ENCODE assay signal across 8 mouse cellular contexts in the genomic region with DNA sequence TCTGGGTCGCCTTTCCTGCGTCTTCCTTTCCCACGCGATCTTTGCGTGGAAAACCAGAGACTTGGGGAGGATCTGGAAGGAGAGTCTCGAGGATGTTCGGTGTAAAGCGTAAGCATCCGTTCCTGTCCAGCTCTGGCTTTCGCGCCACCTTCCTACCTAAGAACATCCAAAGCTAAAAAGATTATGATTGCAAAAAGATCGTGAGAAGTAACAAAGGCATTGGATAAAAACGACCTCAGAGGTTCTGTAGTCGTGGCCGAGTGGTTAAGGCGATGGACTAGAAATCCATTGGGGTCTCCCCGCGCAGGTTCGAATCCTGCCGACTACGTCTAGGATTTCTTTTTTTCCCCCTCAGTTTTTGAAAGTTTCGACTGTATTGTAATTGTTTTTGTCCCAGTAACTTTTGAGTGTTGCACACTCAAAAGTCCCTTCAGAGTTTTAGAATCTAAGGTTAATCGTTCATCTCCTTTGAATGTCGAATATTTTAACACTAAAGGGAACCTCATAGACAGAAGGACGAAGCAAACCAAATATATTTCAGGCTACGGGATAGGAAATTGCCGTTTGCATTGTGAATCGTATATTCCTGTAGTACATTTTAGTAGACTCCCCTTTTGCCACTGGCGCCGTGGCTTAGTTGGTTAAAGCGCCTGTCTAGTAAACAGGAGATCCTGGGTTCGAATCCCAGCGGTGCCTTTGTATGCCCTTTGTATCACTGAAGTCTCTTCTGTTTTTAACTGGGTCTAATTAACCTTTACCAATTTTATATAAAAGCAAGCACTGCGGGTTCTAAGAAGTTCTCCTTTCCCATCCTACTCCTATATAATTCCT. TPM values are rescaled to one million over a fixed set of nuclear protein-coding genes. Genes with fewer than 3 reads are reported as not detected.
A peak's percentile ranks its signal among the peaks of the same experiment; 100 is the strongest.
DNase-seq lines count a peak whose midpoint lies in the region; ATAC-seq and TF ChIP-seq lines count a peak whose summit lies in the region.

No protein-coding gene starts in this region.

- peak; percentile 94 for DNase-seq in CH12.LX (ENCODE audit: extremely low read depth)
- DNase-seq in brain, embryonic 14.5 days (ENCODE audit: low read depth) = peak; percentile 93
- peak; percentile 68 for DNase-seq in heart, postnatal 0 days (ENCODE audit: low spot score)
- DNase-seq in kidney, postnatal 4 days = peak; percentile 78 to 86
- DNase-seq in testis, postnatal 14 days (ENCODE audit: low spot score) = peak; percentile 78

- ATAC-seq in erythroid progenitor cell, adult 5-6 weeks (replicated peaks; ENCODE audit: low FRiP score, poor library complexity, severe bottlenecking) = peak; percentile 15
- peak; percentile 29; the same call in 1 of the 2 replicates for ATAC-seq in heart, postnatal 0 days (ENCODE audit: insufficient read depth, low read depth)
- ATAC-seq in liver, embryonic 16.5 days (ENCODE audit: low read depth) = peak; percentile 40

- dilution Hi-C loops in CH12.LX (cut with MboI; ENCODE audit: extremely low pct_ligation_motif_present, extremely low pct_unique_long_range_greater_than_20kb, low sequenced_read_pairs) = no loop called here

- no peak for TF ChIP-seq POLR2A in CH12.LX (IDR thresholded peaks at IDR 0.05; ENCODE audit: low read depth, low read length)
- TF ChIP-seq POLR2A in brain, embryonic 14.5 days (IDR thresholded peaks at IDR 0.05; ENCODE audit: borderline replicate concordance, extremely low read depth, insufficient read depth, insufficient read length, poor library complexity, severe bottlenecking) = no peak
- TF ChIP-seq POLR2A in olfactory bulb, adult 2 months (IDR thresholded peaks at IDR 0.05; ENCODE audit: insufficient read depth, low read depth, low read length) = no peak

- in situ Hi-C loops in CH12.LX (cut with MboI; ENCODE audit: low pct_ligation_motif_present, low pct_unique_long_range_greater_than_20kb, low sequenced_read_pairs) = no loop called here

- TF ChIP-seq CTCF in CH12.LX (conservative IDR thresholded peaks at IDR 0.05 in 1 of 2, IDR thresholded peaks at IDR 0.05 in 1 of 2; ENCODE audit: low read depth in 2 of 2, low read length in 2 of 2) = no peak
- TF ChIP-seq CTCF in brain, embryonic 14.5 days (IDR thresholded peaks at IDR 0.05; ENCODE audit: borderline replicate concordance, extremely low read depth, insufficient read depth, insufficient read length) = no peak
- TF ChIP-seq CTCF in heart, postnatal 0 days (IDR thresholded peaks at IDR 0.05; ENCODE audit: low read depth) = no peak
- no peak for TF ChIP-seq CTCF in olfactory bulb, adult 2 months (IDR thresholded peaks at IDR 0.05; ENCODE audit: insufficient read depth, low read depth, low read length)

- no peak for TF ChIP-seq RAD21 in CH12.LX (IDR thresholded peaks at IDR 0.05; ENCODE audit: low read depth, low read length)

- under 1% methylated on average over 34 of the region's 34 CpGs for WGBS in heart, postnatal 0 days
- under 1% methylated on average over 34 of the region's 34 CpGs for WGBS in liver, embryonic 16.5 days (ENCODE audit: insufficient replicate concordance)
- WGBS in olfactory bulb, adult 2 months = under 1% methylated on average over 34 of the region's 34 CpGs

- H3K4me2 ChIP-seq in CH12.LX (ENCODE audit: insufficient read depth, low read depth, poor library complexity, severe bottlenecking) = peak overlapping the region; percentile 4
- peak overlapping the region; percentile 68 for H3K4me2 ChIP-seq in heart, postnatal 0 days (ENCODE audit: low read depth, low read length)
- peak overlapping the region; percentile 91 for H3K4me2 ChIP-seq in liver, embryonic 16.5 days (ENCODE audit: low read depth, low read length)

- no peaks in the 10 kb centered on the region for H3K9me3 ChIP-seq in CH12.LX (replicated peaks; ENCODE audit: low read length)
- no peaks in the 10 kb centered on the region for H3K9me3 ChIP-seq in heart, postnatal 0 days (replicated peaks; ENCODE audit: control insufficient read depth, low read length)
- H3K9me3 ChIP-seq in liver, embryonic 16.5 days (replicated peaks; ENCODE audit: control insufficient read depth, low read length) = no peaks in the 10 kb centered on the region

- H3K27me3 ChIP-seq in CH12.LX (replicated peaks) = no peaks in the 10 kb centered on the region
- H3K27me3 ChIP-seq in heart, postnatal 0 days (ENCODE audit: control insufficient read depth, insufficient read depth, low read length) = no peaks in the 10 kb centered on the region
- H3K27me3 ChIP-seq in liver, embryonic 16.5 days (ENCODE audit: control insufficient read depth, insufficient read depth, low read depth, low read length) = no peaks in the 10 kb centered on the region

- peaks cover 35 to 41% of the 10 kb centered on the region in 2 experiments for H3K36me3 ChIP-seq in CH12.LX (replicated peaks in 1 of 2; ENCODE audit: control insufficient read depth in 1 of 2, insufficient read depth in 1 of 2, low read length in 1 of 2)
- H3K36me3 ChIP-seq in heart, postnatal 0 days (replicated peaks; ENCODE audit: control insufficient read depth, insufficient read depth, low read length) = peaks cover 27% of the 10 kb centered on the region
- H3K36me3 ChIP-seq in liver, embryonic 16.5 days (ENCODE audit: control insufficient read depth, insufficient read depth) = peaks cover 2% of the 10 kb centered on the region; the same call in 1 of the 2 replicates

- peak overlapping the region; percentile 64 to 86 (median 65) for H3K4me3 ChIP-seq in CH12.LX (replicated peaks in 1 of 3; ENCODE audit: low read depth in 2 of 3, low read length in 2 of 3, poor library complexity in 1 of 3)
- peak overlapping the region; percentile 76 for H3K4me3 ChIP-seq in heart, postnatal 0 days (ENCODE audit: low read depth, low read length)
- H3K4me3 ChIP-seq in liver, embryonic 16.5 days (ENCODE audit: low read depth, low read length) = peak overlapping the region; percentile 75
- peak overlapping the region; percentile 88 for H3K4me3 ChIP-seq in olfactory bulb, adult 2 months (ENCODE audit: insufficient read depth, low read depth, low read length)

- H3K27ac ChIP-seq in CH12.LX (ENCODE audit: insufficient read depth, low read depth) = peak overlapping the region; percentile 61
- H3K27ac ChIP-seq in heart, postnatal 0 days (ENCODE audit: low read depth) = peak overlapping the region; percentile 73
- H3K27ac ChIP-seq in liver, embryonic 16.5 days (ENCODE audit: low read length) = peak overlapping the region; percentile 75
- H3K27ac ChIP-seq in olfactory bulb, adult 2 months (ENCODE audit: insufficient read depth, low read depth, low read length) = peak overlapping the region; percentile 90

- TF ChIP-seq EP300 in CH12.LX (IDR thresholded peaks at IDR 0.05; ENCODE audit: low read length) = no peak
- peak; percentile 26; the same call in 1 of the 2 replicates for TF ChIP-seq EP300 in heart, postnatal 0 days (IDR thresholded peaks at IDR 0.05; ENCODE audit: low read depth)

- peak overlapping the region; percentile 75 for H3K9ac ChIP-seq in CH12.LX (ENCODE audit: insufficient read depth, low read depth)
- peak overlapping the region; percentile 63 for H3K9ac ChIP-seq in heart, postnatal 0 days (replicated peaks; ENCODE audit: low read depth, low read length)
- peak overlapping the region; percentile 69 for H3K9ac ChIP-seq in liver, embryonic 16.5 days (ENCODE audit: low read depth, low read length)

- no peaks in the 10 kb centered on the region for H3K79me2 ChIP-seq in CH12.LX (replicated peaks; ENCODE audit: control insufficient read depth, extremely low read depth, insufficient read depth, poor library complexity, severe bottlenecking)

- peaks cover 18 to 32% of the 10 kb centered on the region in 2 experiments for H3K4me1 ChIP-seq in CH12.LX (ENCODE audit: control insufficient read depth in 1 of 2, insufficient read depth in 2 of 2)
- H3K4me1 ChIP-seq in heart, postnatal 0 days (ENCODE audit: control insufficient read depth, insufficient read depth) = 0 out of 2 replicates have a peak, but pooled peaks cover 4% of the 10 kb centered on the region
- H3K4me1 ChIP-seq in liver, embryonic 16.5 days (ENCODE audit: control insufficient read depth, low read depth, low read length) = peaks cover 33% of the 10 kb centered on the region
- peaks cover 10% of the 10 kb centered on the region for H3K4me1 ChIP-seq in olfactory bulb, adult 2 months (ENCODE audit: control insufficient read depth, insufficient read depth, low read length)

RNA-seq across cellular contexts. Expression of gene Aurkb, which starts 8.0 kb away (rescaled TPM):
- total RNA-seq in CH12.LX (2012; rRNA removed) (170 and 177 TPM in 2 replicates), CH12.LX (2014; rRNA removed) (181 and 190 TPM in 2 replicates)
- polyA plus RNA-seq in CH12.LX (2012; ENCODE audit: insufficient read length, low read depth) = 178 and 200 TPM in 2 replicates
- polyA plus RNA-seq in brain, embryonic 14.5 days (2012; rRNA removed) = 38.3 and 74.9 TPM in 2 replicates
- total RNA-seq in erythroid progenitor cell, adult 5-6 weeks (2015; ENCODE audit: low replicate concordance) = 328 and 403 TPM in 2 replicates
- 422 and 478 TPM in 2 replicates for total RNA-seq in erythroid progenitor cell, adult 5-6 weeks (2017; ENCODE audit: low replicate concordance)
- total RNA-seq in heart, postnatal 0 days (2014; rRNA removed; ENCODE audit: low replicate concordance) = 21.4 and 54.6 TPM in 2 replicates
- polyA plus RNA-seq in heart, postnatal 0 days (2015; fragmentation: Nextera tagmentation; extraction: Ambion mirVana) = 19.5 and 19.9 TPM in 2 replicates
- polyA plus RNA-seq in liver, embryonic 16.5 days (2015; fragmentation: Nextera tagmentation; extraction: Ambion mirVana) = 101 and 107 TPM in 2 replicates
- polyA plus RNA-seq in olfactory bulb, adult 2 months (2012; ENCODE audit: insufficient read depth, insufficient read length, low replicate concordance, missing spikeins) = not detected in 2 replicates

RNA-seq across cellular contexts. Expression of gene Ctc1, which starts 21.7 kb away (rescaled TPM):
- total RNA-seq in CH12.LX (2012; rRNA removed) = 40.1 and 44.8 TPM in 2 replicates
- total RNA-seq in CH12.LX (2014; rRNA removed) = 20.5 and 22.7 TPM in 2 replicates
- 44.1 and 69.8 TPM in 2 replicates for polyA plus RNA-seq in CH12.LX (2012; ENCODE audit: insufficient read length, low read depth)
- 115 and 170 TPM in 2 replicates for polyA plus RNA-seq in brain, embryonic 14.5 days (2012; rRNA removed)
- total RNA-seq in erythroid progenitor cell, adult 5-6 weeks (2015; ENCODE audit: low replicate concordance) = 36.0 and 54.5 TPM in 2 replicates
- total RNA-seq in erythroid progenitor cell, adult 5-6 weeks (2017; ENCODE audit: low replicate concordance) = 16.7 and 27.1 TPM in 2 replicates
- total RNA-seq in heart, postnatal 0 days (2014; rRNA removed; ENCODE audit: low replicate concordance) = 40.0 and 46.0 TPM in 2 replicates
- 18.6 TPM in 2 replicates for polyA plus RNA-seq in heart, postnatal 0 days (2015; fragmentation: Nextera tagmentation; extraction: Ambion mirVana)
- polyA plus RNA-seq in liver, embryonic 16.5 days (2015; fragmentation: Nextera tagmentation; extraction: Ambion mirVana) = 17.2 and 23.0 TPM in 2 replicates
- polyA plus RNA-seq in olfactory bulb, adult 2 months (2012; ENCODE audit: insufficient read depth, insufficient read length, low replicate concordance, missing spikeins) = not detected in 2 replicates

RNA-seq across cellular contexts. Expression of gene Borcs6, which starts 22.1 kb away (rescaled TPM):
- total RNA-seq in CH12.LX (2012; rRNA removed) (9.7 and 11.1 TPM in 2 replicates), CH12.LX (2014; rRNA removed) (5.1 and 7.3 TPM in 2 replicates)
- polyA plus RNA-seq in CH12.LX (2012; ENCODE audit: insufficient read length, low read depth) = 5.4 and 6.2 TPM in 2 replicates
- 19.6 and 22.1 TPM in 2 replicates for polyA plus RNA-seq in brain, embryonic 14.5 days (2012; rRNA removed)
- total RNA-seq in erythroid progenitor cell, adult 5-6 weeks (2015; ENCODE audit: low replicate concordance) = 2.9 and 4.7 TPM in 2 replicates
- total RNA-seq in erythroid progenitor cell, adult 5-6 weeks (2017; ENCODE audit: low replicate concordance) = 2.2 and 3.1 TPM in 2 replicates
- total RNA-seq in heart, postnatal 0 days (2014; rRNA removed; ENCODE audit: low replicate concordance) = 21.3 and 24.1 TPM in 2 replicates
- 12.1 and 13.0 TPM in 2 replicates for polyA plus RNA-seq in heart, postnatal 0 days (2015; fragmentation: Nextera tagmentation; extraction: Ambion mirVana)
- polyA plus RNA-seq in liver, embryonic 16.5 days (2015; fragmentation: Nextera tagmentation; extraction: Ambion mirVana) = 3.1 and 3.6 TPM in 2 replicates
- polyA plus RNA-seq in olfactory bulb, adult 2 months (2012; ENCODE audit: insufficient read depth, insufficient read length, low replicate concordance, missing spikeins) = not detected in 2 replicates

RNA-seq across cellular contexts. Expression of gene Pfas, which starts 29.2 kb away (rescaled TPM):
- 110 and 132 TPM in 2 replicates for total RNA-seq in CH12.LX (2012; rRNA removed)
- 61.9 and 65.0 TPM in 2 replicates for total RNA-seq in CH12.LX (2014; rRNA removed)
- 66.5 and 72.9 TPM in 2 replicates for polyA plus RNA-seq in CH12.LX (2012; ENCODE audit: insufficient read length, low read depth)
- 25.8 and 27.6 TPM in 2 replicates for polyA plus RNA-seq in brain, embryonic 14.5 days (2012; rRNA removed)
- 11.7 and 15.1 TPM in 2 replicates for total RNA-seq in erythroid progenitor cell, adult 5-6 weeks (2015; ENCODE audit: low replicate concordance)
- 16.1 and 23.4 TPM in 2 replicates for total RNA-seq in erythroid progenitor cell, adult 5-6 weeks (2017; ENCODE audit: low replicate concordance)
- total RNA-seq in heart, postnatal 0 days (2014; rRNA removed; ENCODE audit: low replicate concordance) = 10.1 and 12.3 TPM in 2 replicates
- 8.3 and 8.7 TPM in 2 replicates for polyA plus RNA-seq in heart, postnatal 0 days (2015; fragmentation: Nextera tagmentation; extraction: Ambion mirVana)
- 13.7 and 15.4 TPM in 2 replicates for polyA plus RNA-seq in liver, embryonic 16.5 days (2015; fragmentation: Nextera tagmentation; extraction: Ambion mirVana)
- not detected in 2 replicates for polyA plus RNA-seq in olfactory bulb, adult 2 months (2012; ENCODE audit: insufficient read depth, insufficient read length, low replicate concordance, missing spikeins)

RNA-seq across cellular contexts. Expression of gene Tmem107, which starts 33.2 kb away (rescaled TPM):
- total RNA-seq in CH12.LX (2012; rRNA removed) = 24.4 and 30.1 TPM in 2 replicates
- 20.3 and 31.3 TPM in 2 replicates for total RNA-seq in CH12.LX (2014; rRNA removed)
- polyA plus RNA-seq in CH12.LX (2012; ENCODE audit: insufficient read length, low read depth) = 13.4 and 22.6 TPM in 2 replicates
- polyA plus RNA-seq in brain, embryonic 14.5 days (2012; rRNA removed) = 25.6 and 35.1 TPM in 2 replicates
- 21.6 and 27.7 TPM in 2 replicates for total RNA-seq in erythroid progenitor cell, adult 5-6 weeks (2015; ENCODE audit: low replicate concordance)
- 12.5 and 12.6 TPM in 2 replicates for total RNA-seq in erythroid progenitor cell, adult 5-6 weeks (2017; ENCODE audit: low replicate concordance)
- 10.9 and 25.5 TPM in 2 replicates for total RNA-seq in heart, postnatal 0 days (2014; rRNA removed; ENCODE audit: low replicate concordance)
- polyA plus RNA-seq in heart, postnatal 0 days (2015; fragmentation: Nextera tagmentation; extraction: Ambion mirVana) = 18.3 and 24.3 TPM in 2 replicates
- 20.2 and 21.7 TPM in 2 replicates for polyA plus RNA-seq in liver, embryonic 16.5 days (2015; fragmentation: Nextera tagmentation; extraction: Ambion mirVana)
- polyA plus RNA-seq in olfactory bulb, adult 2 months (2012; ENCODE audit: insufficient read depth, insufficient read length, low replicate concordance, missing spikeins) = not detected in 2 replicates

Comparison
In these comparisons a context has a peak if more than half of its experiments do, and no peak if none do; other contexts are left out.
1. Peak in every context shown above with its lines: DNase-seq, ATAC-seq, H3K4me3 ChIP-seq and H3K27ac ChIP-seq.
2. H3K4me2 ChIP-seq: peak in every context shown above with its lines; median percentile 91 in liver, embryonic 16.5 days; 68 in heart, postnatal 0 days; 4 in CH12.LX.
3. RNA of gene Aurkb, which starts 8.0 kb away (polyA plus RNA-seq): 178 to 200 TPM in CH12.LX, 101 to 107 TPM in liver, embryonic 16.5 days, 38.3 to 74.9 TPM in brain, embryonic 14.5 days and 19.5 to 19.9 TPM in heart, postnatal 0 days; not detected in olfactory bulb, adult 2 months; every median in the first group is over 10 times any median in the second.